Mouse (Mus musculus) embryonic facial prominence, embryonic 14.5 days (tissue): ENCODE data around the gene Gpr146. TPM values are rescaled to one million over a fixed set of nuclear protein-coding genes. Genes with fewer than 3 reads are reported as not detected.
A peak's percentile ranks its signal among the peaks of the same experiment; 100 is the strongest.

Experiments used
- ATAC-seq: fragments of 200-750 bp; cut with Nextera tagmentation; 2 replicates; pipeline ENCODE4 v1.8.0; 2017; ENCODE audit warnings: low read depth, moderate number of reproducible peaks, moderate TSS enrichment
- DNase-seq: peaks from one replicate; pipeline ENCODE4 v3.0.0-alpha.2; 2015; ENCODE audit warnings: low spot score
- H3K27ac ChIP-seq: fragments of 300-500 bp; sonication (generic); replicated peaks from 2 replicates; pipeline ENCODE4 v1.5.1; 2014; ENCODE audit warnings: low read depth, mild to moderate bottlenecking, low read length, moderate library complexity
- H3K27me3 ChIP-seq: fragments of 300-500 bp; sonication (generic); replicated peaks from 2 replicates; pipeline ENCODE4 v1.6.1; 2014; ENCODE audit warnings: low read length; ENCODE audit not compliant: control insufficient read depth, insufficient read depth
- H3K36me3 ChIP-seq: fragments of 300-500 bp; sonication (generic); 2 replicates; pipeline ENCODE4 v1.6.1; 2014; ENCODE audit warnings: low read length, mixed read lengths; ENCODE audit not compliant: control insufficient read depth, insufficient read depth
- H3K4me1 ChIP-seq: fragments of 300-500 bp; sonication (generic); 2 replicates; pipeline ENCODE4 v1.6.1; 2014; ENCODE audit warnings: antibody characterized with exemption, low read length; ENCODE audit not compliant: control insufficient read depth, insufficient read depth
- H3K4me2 ChIP-seq: fragments of 300-500 bp; sonication (generic); 2 replicates; pipeline ENCODE4 v1.6.1; 2014; ENCODE audit warnings: low read depth, mild to moderate bottlenecking, low read length, moderate library complexity, mixed read lengths
- H3K4me3 ChIP-seq: fragments of 300-500 bp; sonication (generic); 2 replicates; pipeline ENCODE4 v1.5.1; 2014; ENCODE audit warnings: low read depth, mild to moderate bottlenecking, low read length
- H3K9ac ChIP-seq: fragments of 300-500 bp; sonication (generic); 2 replicates; pipeline ENCODE4 v1.6.1; 2014; ENCODE audit warnings: low read depth, mild to moderate bottlenecking, low read length, moderate library complexity, mixed read lengths
- H3K9me3 ChIP-seq: fragments of 300-500 bp; sonication (generic); 2 replicates; pipeline ENCODE4 v1.6.1; 2016; ENCODE audit warnings: low read length; ENCODE audit not compliant: control insufficient read depth
- WGBS: fragments of 180-500 bp; shearing (Covaris S2); extraction: QIAGEN DNeasy Blood & Tissue Kit; methylation state at CpG from one replicate; pipeline ENCODE4 v1.1.7; 2014; 5-methylcytosine and 5-hydroxymethylcytosine counted together
- polyA plus RNA-seq: library from polyadenylated mRNA; unstranded; fragments of >200 nt; fragmentation: Nextera tagmentation; extraction: Ambion mirVana; gene quantifications from 2 replicates; pipeline ENCODE4 v1.2.1, GENCODE M21; 2014

Gpr146 gene
- polyA plus RNA-seq, 1 experiment from 2014 or later = 2.8 TPM

DNA sequence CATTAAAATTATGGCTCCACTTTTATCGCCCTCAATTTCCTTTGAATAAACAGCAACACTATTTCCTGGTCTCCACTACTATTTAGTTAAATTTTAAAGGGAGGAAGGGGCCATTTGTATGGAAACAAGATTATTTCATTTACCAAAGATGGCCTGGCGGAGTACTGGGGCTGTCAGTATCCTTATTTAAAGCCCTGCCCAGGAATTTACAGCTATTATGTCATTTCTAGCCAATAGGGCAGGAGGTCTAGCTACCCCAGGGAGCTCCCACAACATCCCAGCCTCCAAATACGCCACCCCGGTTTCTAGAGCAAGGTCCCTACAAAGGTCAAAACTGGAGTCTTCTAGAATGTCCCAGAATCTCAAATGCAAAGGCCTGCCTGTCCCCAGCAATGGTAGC is 36.0 kb downstream of the Gpr146 start:
- no peak overlapping the region for H3K4me3 ChIP-seq
- no peak for DNase-seq
- no peaks in the 10 kb centered on the region for H3K9me3 ChIP-seq
- H3K27ac ChIP-seq = no peak overlapping the region
- 87% methylated on average over 4 of the region's 4 CpGs for WGBS
- no peak overlapping the region for H3K4me2 ChIP-seq
- no peak for ATAC-seq
- H3K4me1 ChIP-seq = no peaks in the 10 kb centered on the region
- no peaks in the 10 kb centered on the region for H3K27me3 ChIP-seq
- H3K36me3 ChIP-seq = 0 out of 2 replicates have a peak, but pooled peaks cover 2% of the 10 kb centered on the region
- H3K9ac ChIP-seq = no peak overlapping the region

GRCm38 (mm10) chr5:139415001-139415400 is 37.5 kb downstream of the Gpr146 start:
- no peak overlapping the region for H3K4me3 ChIP-seq
- no peak overlapping the region for H3K9ac ChIP-seq
- H3K27ac ChIP-seq = no peak overlapping the region
- DNase-seq = no peak
- H3K9me3 ChIP-seq = no peaks in the 10 kb centered on the region
- WGBS = 94% methylated on average over 5 of the region's 5 CpGs
- H3K36me3 ChIP-seq = 0 out of 2 replicates have a peak, but pooled peaks cover 2% of the 10 kb centered on the region
- no peak overlapping the region for H3K4me2 ChIP-seq
- no peaks in the 10 kb centered on the region for H3K4me1 ChIP-seq
- no peak for ATAC-seq
- H3K27me3 ChIP-seq = no peaks in the 10 kb centered on the region

GRCm38 (mm10) chr5:139416942-139417341 is 39.4 kb downstream of the Gpr146 start:
- Histone ChIP-seq H3K27ac (no peak overlapping the region), H3K4me2 (no peak overlapping the region), H3K9me3 (no peaks in the 10 kb centered on the region), H3K27me3 (no peaks in the 10 kb centered on the region), H3K36me3 (0 out of 2 replicates have a peak, but pooled peaks cover 2% of the 10 kb centered on the region), H3K4me3 (no peak overlapping the region), H3K4me1 (no peaks in the 10 kb centered on the region), H3K9ac (no peak overlapping the region)
- DNase-seq (no peak), ATAC-seq (no peak)
- 91% methylated on average over 4 of the region's 4 CpGs for WGBS

DNA sequence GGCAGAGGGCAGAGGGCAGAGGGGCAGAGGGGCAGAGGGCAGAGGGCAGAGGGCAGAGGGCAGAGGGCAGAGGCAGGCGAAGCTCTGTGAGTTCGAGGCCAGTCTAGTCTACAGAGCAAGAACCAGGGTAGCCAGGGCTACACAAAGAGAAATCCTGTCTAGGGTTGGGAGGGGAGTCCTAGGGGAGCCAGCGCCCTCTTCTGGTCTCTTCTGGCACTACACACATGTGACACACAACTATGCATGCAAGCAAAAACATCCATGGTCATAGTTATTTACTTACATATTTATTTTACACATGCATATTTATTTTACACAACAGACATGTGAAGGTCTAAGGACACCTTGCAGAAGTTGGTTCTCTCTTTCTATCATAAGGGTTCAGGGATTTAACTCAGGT is 40.0 kb downstream of the Gpr146 start:
- H3K36me3 ChIP-seq = 0 out of 2 replicates have a peak, but pooled peaks cover 2% of the 10 kb centered on the region
- no peaks in the 10 kb centered on the region for H3K4me1 ChIP-seq
- WGBS = 86% methylated on average over 3 of the region's 3 CpGs
- H3K9me3 ChIP-seq = no peaks in the 10 kb centered on the region
- DNase-seq (no peak), ATAC-seq (no peak)
- no peak overlapping the region for H3K4me3 ChIP-seq
- no peak overlapping the region for H3K9ac ChIP-seq
- H3K27ac ChIP-seq = no peak overlapping the region
- H3K4me2 ChIP-seq = no peak overlapping the region
- no peaks in the 10 kb centered on the region for H3K27me3 ChIP-seq

DNA sequence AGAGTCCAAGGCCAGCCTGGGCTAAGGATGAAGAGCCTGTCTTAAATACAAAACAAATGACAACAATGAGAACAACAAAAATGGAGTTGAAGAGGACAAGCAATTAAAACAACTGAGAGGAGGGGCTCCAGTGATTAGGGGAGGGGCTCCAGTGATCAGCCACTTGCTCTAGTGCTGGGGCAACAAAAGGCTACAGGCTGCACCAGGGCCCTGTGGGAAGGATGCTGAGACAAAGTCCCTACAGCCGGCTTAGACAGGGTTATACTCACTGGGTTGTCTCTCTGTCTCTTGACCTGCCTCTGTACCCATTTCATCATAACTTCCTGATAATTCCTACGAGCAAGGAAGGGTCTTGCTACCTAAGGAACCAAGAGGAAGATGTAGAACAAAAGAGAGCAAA is 40.6 kb downstream of the Gpr146 start:
- Histone ChIP-seq H3K36me3 (0 out of 2 replicates have a peak, but pooled peaks cover 2% of the 10 kb centered on the region), H3K4me2 (no peak overlapping the region), H3K27me3 (no peaks in the 10 kb centered on the region), H3K4me3 (no peak overlapping the region), H3K9ac (no peak overlapping the region), H3K27ac (no peak overlapping the region; the same call in 1 of the 2 replicates), H3K4me1 (0 out of 2 replicates have a peak, but pooled peaks cover 1% of the 10 kb centered on the region), H3K9me3 (no peaks in the 10 kb centered on the region)
- WGBS = 73% methylated on average over 2 of the region's 2 CpGs
- ATAC-seq = no peak
- no peak for DNase-seq

DNA sequence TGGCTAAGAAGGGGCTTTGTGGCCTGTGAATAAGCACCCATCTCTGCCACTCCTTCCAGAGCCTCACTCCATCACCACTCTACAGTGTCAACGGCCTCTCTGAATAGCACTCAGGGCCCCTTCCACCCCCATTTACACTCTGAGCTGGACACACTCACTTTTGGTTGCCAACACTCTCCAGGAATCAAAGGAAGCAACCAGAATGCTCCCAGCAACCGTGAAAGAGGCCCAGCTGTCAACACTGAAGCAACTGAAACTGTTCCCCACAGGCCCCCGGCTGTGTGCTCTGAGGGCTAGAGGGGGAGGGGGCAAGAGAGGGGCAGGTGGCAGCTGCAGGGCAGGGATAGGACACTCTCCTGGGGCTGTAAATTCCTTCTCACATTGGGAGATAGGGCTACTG is 41.1 kb downstream of the Gpr146 start:
- DNase-seq = peak; percentile 75
- Histone ChIP-seq H3K4me1 (0 out of 2 replicates have a peak, but pooled peaks cover 6% of the 10 kb centered on the region), H3K27me3 (no peaks in the 10 kb centered on the region), H3K9ac (no peak overlapping the region), H3K4me3 (no peak overlapping the region), H3K36me3 (0 out of 2 replicates have a peak, but pooled peaks cover 2% of the 10 kb centered on the region), H3K9me3 (no peaks in the 10 kb centered on the region), H3K4me2 (no peak overlapping the region), H3K27ac (no peak overlapping the region; the same call in 1 of the 2 replicates)
- ATAC-seq = peak; percentile 77; the same call in 1 of the 2 replicates
- WGBS = 38% methylated on average over 3 of the region's 3 CpGs

- 0 out of 2 replicates have a peak, but pooled peaks cover 6% of the 10 kb centered on the region for H3K4me1 ChIP-seq
- no peak for ATAC-seq
- peak within 1 kb of the TSS; percentile 48 for H3K4me2 ChIP-seq
- H3K27ac ChIP-seq = peak within 1 kb of the TSS; percentile 44; the same call in 1 of the 2 replicates
- H3K9me3 ChIP-seq = no peaks in the 10 kb centered on the region
- 48% methylated on average over 19 of the region's 21 CpGs for WGBS
- peak; percentile 77 for DNase-seq
- H3K36me3 ChIP-seq = no peaks in the 10 kb centered on the region
- peak within 1 kb of the TSS; percentile 25 for H3K4me3 ChIP-seq
- no peaks in the 10 kb centered on the region for H3K27me3 ChIP-seq
- peak within 1 kb of the TSS; percentile 60 for H3K9ac ChIP-seq
Observed at GRCm38 (mm10) chr5:139423026-139423865, 45.7 kb downstream of the Gpr146 start, which contains the start of gene Gper1. TSS of gene Gper1 (plus strand) at chr5:139423151.

- H3K9ac ChIP-seq = no peak overlapping the region
- no peak for DNase-seq
- no peak overlapping the region for H3K4me2 ChIP-seq
- H3K27me3 ChIP-seq = no peaks in the 10 kb centered on the region
- no peaks in the 10 kb centered on the region for H3K9me3 ChIP-seq
- H3K4me3 ChIP-seq = no peak overlapping the region
- ATAC-seq = no peak
- H3K4me1 ChIP-seq = 0 out of 2 replicates have a peak, but pooled peaks cover 6% of the 10 kb centered on the region
- H3K36me3 ChIP-seq = no peaks in the 10 kb centered on the region
- no peak overlapping the region for H3K27ac ChIP-seq
- WGBS = 63% methylated on average over 9 of the region's 9 CpGs
Observed at GRCm38 (mm10) chr5:139425198-139425597, 47.7 kb downstream of the Gpr146 start.
